Mouse (Mus musculus) midbrain, embryonic 12.5 days (tissue): ENCODE measurements at regions not wholly inside any gene's neighbourhood (a gene's known extent, or its start where the extent isn't known, plus 50 kb on each side); places are given as distances from the start of the nearest gene placed in this dataset.

Experiments
- ATAC-seq: fragments of 200-750 bp; cut with Nextera tagmentation; 2 replicates; pipeline ENCODE4 v1.8.0; 2017; ENCODE audit warnings: low read depth, moderate TSS enrichment, moderate library complexity; ENCODE audit not compliant: low FRiP score
- H3K27ac ChIP-seq: fragments of 300-500 bp; sonication (generic); replicated peaks from 2 replicates; pipeline ENCODE4 v1.5.1; 2016; ENCODE audit warnings: mild to moderate bottlenecking
- H3K27me3 ChIP-seq: fragments of 300-500 bp; sonication (generic); 2 replicates; pipeline ENCODE4 v1.6.1; 2016; ENCODE audit warnings: mild to moderate bottlenecking
- H3K36me3 ChIP-seq: fragments of 300-500 bp; sonication (generic); 2 replicates; pipeline ENCODE4 v1.6.1; 2016
- H3K4me1 ChIP-seq: fragments of 300-500 bp; sonication (generic); 2 replicates; pipeline ENCODE4 v1.6.1; 2016
- H3K4me2 ChIP-seq: fragments of 300-500 bp; sonication (generic); replicated peaks from 2 replicates; pipeline ENCODE4 v1.6.1; 2016; ENCODE audit warnings: mild to moderate bottlenecking, moderate library complexity
- H3K4me3 ChIP-seq: fragments of 300-500 bp; sonication (generic); 2 replicates; pipeline ENCODE4 v1.5.1; 2016; ENCODE audit warnings: mild to moderate bottlenecking
- H3K9ac ChIP-seq: fragments of 300-500 bp; sonication (generic); replicated peaks from 2 replicates; pipeline ENCODE4 v1.6.1; 2016; ENCODE audit warnings: mild to moderate bottlenecking, moderate library complexity
- H3K9me3 ChIP-seq: fragments of 300-500 bp; sonication (generic); 2 replicates; pipeline ENCODE4 v1.6.1; 2016; ENCODE audit warnings: mild to moderate bottlenecking
- WGBS: fragments of 180-500 bp; shearing (Covaris S2); methylation state at CpG from one replicate; pipeline ENCODE4 v1.1.7; 2016; 5-methylcytosine and 5-hydroxymethylcytosine counted together

- H3K27ac ChIP-seq, result no peak overlapping the region
- H3K4me2 ChIP-seq, result peak overlapping the region; percentile 30; the same call in 1 of the 2 replicates
- H3K9ac ChIP-seq, result no peak overlapping the region
- H3K36me3 ChIP-seq, result no peaks in the 10 kb centered on the region
- no peak for ATAC-seq
- H3K9me3 ChIP-seq, result no peaks in the 10 kb centered on the region
- whole genome bisulfite sequencing, result 93% methylated on average over 16 of the region's 16 CpGs
- H3K4me3 ChIP-seq, result no peak overlapping the region
- H3K4me1 ChIP-seq, result peaks cover 39% of the 10 kb centered on the region
- H3K27me3 ChIP-seq, result peaks cover 10% of the 10 kb centered on the region; the same call in 1 of the 2 replicates
Observed at GRCm38 (mm10) chr2:116810116-116810515, 68.4 kb upstream of the Tmco5 start.

- H3K9ac ChIP-seq, result no peak overlapping the region
- peak overlapping the region; percentile 65 for H3K27ac ChIP-seq
- WGBS, result 21% methylated on average over 13 of the region's 13 CpGs
- peaks cover 5% of the 10 kb centered on the region; the same call in 1 of the 2 replicates for H3K27me3 ChIP-seq
- peaks cover 39% of the 10 kb centered on the region for H3K4me1 ChIP-seq
- peak; percentile 17; the same call in 1 of the 2 replicates for ATAC-seq
- H3K4me2 ChIP-seq, result peak overlapping the region; percentile 30
- no peaks in the 10 kb centered on the region for H3K9me3 ChIP-seq
- H3K4me3 ChIP-seq, result no peak overlapping the region
- no peaks in the 10 kb centered on the region for H3K36me3 ChIP-seq
Observed at GRCm38 (mm10) chr2:116812869-116813558, 65.5 kb upstream of the Tmco5 start.

- no peaks in the 10 kb centered on the region for H3K9me3 ChIP-seq
- ATAC-seq, result no peak
- H3K36me3 ChIP-seq, result no peaks in the 10 kb centered on the region
- 36% methylated on average over 5 of the region's 5 CpGs for WGBS
- H3K4me1 ChIP-seq, result peaks cover 41% of the 10 kb centered on the region
- H3K27me3 ChIP-seq, result peaks cover 5% of the 10 kb centered on the region; the same call in 1 of the 2 replicates
- H3K27ac ChIP-seq, result peak overlapping the region; percentile 65
- no peak overlapping the region for H3K9ac ChIP-seq
- H3K4me2 ChIP-seq, result peak overlapping the region; percentile 30
- no peak overlapping the region for H3K4me3 ChIP-seq
Observed at GRCm38 (mm10) chr2:116813559-116813895, 65.0 kb upstream of the Tmco5 start.

- peaks cover 56% of the 10 kb centered on the region for H3K4me1 ChIP-seq
- no peak overlapping the region for H3K9ac ChIP-seq
- H3K4me2 ChIP-seq, result peak overlapping the region; percentile 45
- H3K27ac ChIP-seq, result peak overlapping the region; percentile 65
- H3K4me3 ChIP-seq, result no peak overlapping the region
- no peak for ATAC-seq
- no peaks in the 10 kb centered on the region for H3K36me3 ChIP-seq
- no peaks in the 10 kb centered on the region for H3K9me3 ChIP-seq
- 28% methylated on average over 6 of the region's 6 CpGs for WGBS
- H3K27me3 ChIP-seq, result peaks cover 3% of the 10 kb centered on the region; the same call in 1 of the 2 replicates
Observed at GRCm38 (mm10) chr2:116817134-116817533, 61.4 kb upstream of the Tmco5 start.

- ATAC-seq, result no peak
- peaks cover 52% of the 10 kb centered on the region for H3K4me1 ChIP-seq
- no peaks in the 10 kb centered on the region for H3K36me3 ChIP-seq
- peak overlapping the region; percentile 45 for H3K4me2 ChIP-seq
- H3K9ac ChIP-seq, result no peak overlapping the region; the same call in 1 of the 2 replicates
- 12% methylated on average over 9 of the region's 9 CpGs for WGBS
- no peaks in the 10 kb centered on the region for H3K9me3 ChIP-seq
- H3K27ac ChIP-seq, result peak overlapping the region; percentile 65
- 0 out of 2 replicates have a peak overlapping the region, but pooled peaks have one; percentile 7 for H3K4me3 ChIP-seq
- peaks cover 3% of the 10 kb centered on the region for H3K27me3 ChIP-seq
Observed at GRCm38 (mm10) chr2:116817561-116817960, 60.9 kb upstream of the Tmco5 start.

GRCm38 (mm10) chr2:116818550-116818949, 59.9 kb upstream of the Tmco5 start:
- H3K9me3 ChIP-seq, result no peaks in the 10 kb centered on the region
- H3K9ac ChIP-seq, result no peak overlapping the region
- no peak for ATAC-seq
- no peaks in the 10 kb centered on the region for H3K36me3 ChIP-seq
- peaks cover 4% of the 10 kb centered on the region for H3K27me3 ChIP-seq
- WGBS, result 35% methylated on average over 2 of the region's 2 CpGs
- peak overlapping the region; percentile 23; the same call in 1 of the 2 replicates for H3K4me2 ChIP-seq
- peaks cover 42% of the 10 kb centered on the region for H3K4me1 ChIP-seq
- H3K27ac ChIP-seq, result peak overlapping the region; percentile 71
- H3K4me3 ChIP-seq, result no peak overlapping the region

GRCm38 (mm10) chr2:116819016-116819687, 59.3 kb upstream of the Tmco5 start:
- Histone ChIP-seq H3K36me3 (no peaks in the 10 kb centered on the region), H3K27ac (peak overlapping the region; percentile 71), H3K4me3 (no peak overlapping the region), H3K9ac (no peak overlapping the region), H3K4me1 (peaks cover 37% of the 10 kb centered on the region), H3K4me2 (peak overlapping the region; percentile 23), H3K27me3 (peaks cover 3% of the 10 kb centered on the region), H3K9me3 (no peaks in the 10 kb centered on the region)
- WGBS, result 19% methylated on average over 13 of the region's 13 CpGs
- ATAC-seq, result 0 out of 2 replicates have a peak, but pooled peaks have one; percentile 36

- Histone ChIP-seq H3K27ac (peak overlapping the region; percentile 60), H3K4me1 (peaks cover 35% of the 10 kb centered on the region), H3K9me3 (no peaks in the 10 kb centered on the region), H3K36me3 (no peaks in the 10 kb centered on the region), H3K4me2 (peak overlapping the region; percentile 33), H3K4me3 (no peak overlapping the region), H3K9ac (peak overlapping the region; percentile 31; the same call in 1 of the 2 replicates), H3K27me3 (peaks cover 3% of the 10 kb centered on the region)
- WGBS, result 35% methylated on average over 13 of the region's 13 CpGs
- 0 out of 2 replicates have a peak, but pooled peaks have one; percentile 21 for ATAC-seq
Observed at GRCm38 (mm10) chr2:116820831-116821745, 57.4 kb upstream of the Tmco5 start.
